Mouse (Mus musculus): ENCODE measurements at regions not wholly inside any gene's neighbourhood (a gene's known extent, or its start where the extent isn't known, plus 50 kb on each side); places are given as distances from the start of the nearest gene placed in this dataset.

DNA sequence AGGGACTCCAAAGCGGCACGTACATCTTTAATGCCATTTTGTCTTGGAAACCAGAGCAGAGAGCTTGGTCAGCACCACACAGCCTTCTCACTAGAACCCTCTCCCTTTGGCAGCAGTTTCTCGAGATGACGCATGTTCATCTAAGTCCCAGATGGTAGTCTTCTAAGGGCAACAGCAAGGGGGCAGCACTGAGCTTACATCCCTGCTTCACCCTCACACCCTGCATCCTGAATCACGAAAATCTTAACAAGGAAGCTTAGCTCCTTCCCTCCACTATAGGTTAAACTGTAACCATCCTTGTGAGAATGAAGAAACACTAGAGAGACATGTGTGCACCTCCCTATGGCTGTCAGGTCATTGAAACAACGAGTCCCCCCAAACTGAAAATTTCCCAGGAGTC lies 538.4 kb downstream of the Plekhb2 start:
- intact Hi-C loops (cut with DNase I) = loop anchor here (5.0 kb wide), 1 partner anchor 459 kb away; no protein-coding TSS in a partner anchor
- peak; percentile 36 for DNase-seq
- Histone ChIP-seq H3K27ac (no peak overlapping the region), H3K4me3 (no peak overlapping the region)
- peak; percentile 59 for TF ChIP-seq CTCF (IDR thresholded peaks at IDR 0.05)

GRCm38 (mm10) chr1:35390371-35390770 lies 540.6 kb downstream of the Plekhb2 start:
- DNase-seq = no peak
- TF ChIP-seq CTCF (IDR thresholded peaks at IDR 0.05) = no peak
- intact Hi-C loops (cut with DNase I) = no loop called here
- H3K4me3 ChIP-seq = no peak overlapping the region
- H3K27ac ChIP-seq = no peak overlapping the region

DNA sequence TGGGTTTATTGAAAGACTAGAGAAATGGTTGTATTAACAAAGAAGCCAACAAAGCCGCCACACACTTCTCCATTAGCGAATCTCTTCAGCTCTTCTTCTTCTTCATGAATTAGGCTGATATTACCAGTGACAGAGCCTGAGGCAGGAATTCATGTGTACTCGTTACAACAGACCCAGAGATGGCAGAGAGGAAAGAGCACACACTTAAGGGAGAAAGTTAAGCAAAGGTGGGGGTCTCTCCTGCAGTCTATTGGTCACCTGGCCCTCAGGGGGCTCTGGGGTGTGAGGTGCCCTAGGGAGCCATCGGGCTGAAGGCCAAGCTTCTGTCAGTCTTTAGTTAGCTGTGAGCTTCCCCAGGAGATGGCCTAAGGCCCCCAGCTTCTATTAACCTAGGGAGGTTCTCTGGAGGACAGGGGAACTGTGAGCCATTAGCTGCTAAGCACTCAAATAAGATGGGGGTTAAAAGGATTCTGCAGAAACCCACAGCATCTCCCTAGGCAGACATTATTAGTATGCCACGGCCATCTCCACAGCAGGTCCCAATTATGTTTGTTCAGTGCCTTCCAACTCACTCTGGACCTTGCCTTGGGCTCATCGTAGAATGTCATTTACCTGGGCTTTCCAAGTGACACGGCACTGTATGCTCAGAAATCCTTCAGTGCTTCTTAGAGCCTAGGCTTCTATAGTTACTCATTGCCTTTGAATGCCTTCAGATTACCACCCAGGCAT lies 541.2 kb downstream of the Plekhb2 start:
- intact Hi-C loops (cut with DNase I) = no loop called here

GRCm38 (mm10) chr1:35393550-35394118 lies 543.9 kb downstream of the Plekhb2 start:
- intact Hi-C loops (cut with DNase I) = no loop called here
- no peak for TF ChIP-seq CTCF (IDR thresholded peaks at IDR 0.05)
- no peak for DNase-seq

More for the DNA sequence above, 541.2 kb downstream of the Plekhb2 start:
- no peak for TF ChIP-seq CTCF (IDR thresholded peaks at IDR 0.05)
- Histone ChIP-seq H3K27ac (no peak overlapping the region), H3K4me3 (no peak overlapping the region)
- DNase-seq = no peak

GRCm38 (mm10) chr1:35400674-35401359 lies 551.0 kb downstream of the Plekhb2 start:
- intact Hi-C loops (cut with DNase I) = no loop called here
- no peak for TF ChIP-seq CTCF (IDR thresholded peaks at IDR 0.05)
- Histone ChIP-seq H3K4me3 (no peak overlapping the region), H3K27ac (no peak overlapping the region)
- no peak for DNase-seq

More at GRCm38 (mm10) chr1:35393550-35394118, 543.9 kb downstream of the Plekhb2 start:
- Histone ChIP-seq H3K4me3 (no peak overlapping the region), H3K27ac (no peak overlapping the region)

DNA sequence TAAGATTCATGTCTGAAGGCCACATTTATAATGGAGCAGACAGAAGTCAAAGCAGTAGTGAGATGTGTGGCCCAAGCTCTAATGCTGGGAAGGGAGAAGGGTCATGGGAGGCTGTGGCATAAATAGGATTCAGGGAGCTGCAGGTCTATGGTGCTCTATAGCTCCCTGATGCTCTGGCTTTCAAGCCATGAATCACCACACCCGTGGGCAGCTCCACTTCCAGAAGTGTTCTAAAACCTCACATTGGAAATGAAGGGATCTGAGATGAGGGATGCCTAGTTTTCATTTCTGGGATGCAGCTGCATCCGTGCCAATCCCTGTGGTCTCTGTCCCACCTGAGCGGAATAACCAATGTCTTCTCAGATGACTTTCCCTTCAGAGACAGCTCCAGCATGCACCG lies 553.2 kb downstream of the Plekhb2 start:
- Histone ChIP-seq H3K4me3 (no peak overlapping the region), H3K27ac (no peak overlapping the region)
- intact Hi-C loops (cut with DNase I) = no loop called here
- no peak for DNase-seq
- TF ChIP-seq CTCF (IDR thresholded peaks at IDR 0.05) = no peak

GRCm38 (mm10) chr1:35405418-35405817 lies 555.6 kb downstream of the Plekhb2 start:
- intact Hi-C loops (cut with DNase I) = no loop called here
- Histone ChIP-seq H3K27ac (no peak overlapping the region), H3K4me3 (no peak overlapping the region)
- no peak for DNase-seq
- no peak for TF ChIP-seq CTCF (IDR thresholded peaks at IDR 0.05)

GRCm38 (mm10) chr1:35415646-35416045 lies 565.9 kb downstream of the Plekhb2 start:
- no peak for TF ChIP-seq CTCF (IDR thresholded peaks at IDR 0.05)
- Histone ChIP-seq H3K27ac (no peak overlapping the region), H3K4me3 (no peak overlapping the region)
- peak; percentile 26 for DNase-seq
- intact Hi-C loops (cut with DNase I) = no loop called here

DNA sequence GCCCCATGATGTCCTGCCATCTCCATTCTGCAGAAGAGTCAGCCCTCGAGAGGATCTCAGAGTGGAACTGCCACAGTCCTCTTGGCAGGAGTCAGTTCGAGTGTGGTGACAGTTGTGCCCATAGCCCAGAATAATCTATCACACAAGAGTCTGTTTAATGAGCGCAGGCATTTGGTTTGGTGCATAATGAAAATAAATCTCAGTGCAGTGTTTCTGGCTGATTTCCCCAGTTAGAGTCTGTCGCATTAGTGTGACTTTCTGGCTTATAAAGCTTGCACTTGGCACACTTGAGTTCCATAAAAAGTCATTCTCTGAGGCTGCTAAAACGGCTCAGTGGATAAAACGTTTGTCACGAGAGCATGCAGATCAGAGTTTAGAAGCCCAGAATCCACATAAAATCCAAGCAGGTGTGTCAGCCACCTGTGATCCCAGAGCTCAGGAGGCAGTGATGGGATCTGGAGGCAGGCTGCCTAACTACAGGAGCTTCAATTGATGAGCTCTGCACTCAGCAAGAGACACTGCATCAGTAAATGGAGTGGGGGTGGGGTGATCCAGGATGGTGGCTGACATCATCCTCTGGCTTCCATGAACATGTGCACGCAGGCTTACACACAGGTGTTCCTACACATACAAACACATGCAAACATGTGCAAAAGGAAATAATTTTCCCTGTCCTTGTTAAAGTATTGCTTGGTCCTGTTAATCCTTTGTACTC lies 578.5 kb downstream of the Plekhb2 start:
- Histone ChIP-seq H3K4me3 (no peak overlapping the region), H3K27ac (no peak overlapping the region)
- DNase-seq = no peak
- no peak for TF ChIP-seq CTCF (IDR thresholded peaks at IDR 0.05)
- intact Hi-C loops (cut with DNase I) = no loop called here

GRCm38 (mm10) chr1:35429471-35429870 lies 579.7 kb downstream of the Plekhb2 start:
- H3K27ac ChIP-seq = no peak overlapping the region
- no peak for TF ChIP-seq CTCF (IDR thresholded peaks at IDR 0.05)
- DNase-seq = no peak
- intact Hi-C loops (cut with DNase I) = no loop called here
- no peak overlapping the region for H3K4me3 ChIP-seq

DNA sequence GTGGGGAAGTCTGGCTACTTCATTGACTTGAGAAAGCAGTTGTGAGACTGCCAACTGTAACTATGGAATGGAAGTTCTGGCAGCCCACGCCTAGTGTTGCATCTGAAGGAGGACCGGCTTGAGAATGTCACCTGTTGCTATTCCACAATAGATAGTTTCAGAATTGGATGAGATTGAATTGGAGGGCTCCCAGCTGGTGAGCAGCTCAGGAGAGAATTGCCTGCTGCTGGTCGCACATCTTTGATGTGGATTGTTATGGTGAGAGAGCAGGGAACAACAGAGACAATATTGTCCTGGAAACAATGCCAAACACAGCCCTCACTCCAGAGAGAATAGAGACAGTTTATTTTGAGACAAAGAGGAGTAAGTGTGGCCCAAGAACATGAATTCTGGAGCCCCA lies 585.9 kb downstream of the Plekhb2 start:
- TF ChIP-seq CTCF (IDR thresholded peaks at IDR 0.05) = no peak
- no peak for DNase-seq

DNA sequence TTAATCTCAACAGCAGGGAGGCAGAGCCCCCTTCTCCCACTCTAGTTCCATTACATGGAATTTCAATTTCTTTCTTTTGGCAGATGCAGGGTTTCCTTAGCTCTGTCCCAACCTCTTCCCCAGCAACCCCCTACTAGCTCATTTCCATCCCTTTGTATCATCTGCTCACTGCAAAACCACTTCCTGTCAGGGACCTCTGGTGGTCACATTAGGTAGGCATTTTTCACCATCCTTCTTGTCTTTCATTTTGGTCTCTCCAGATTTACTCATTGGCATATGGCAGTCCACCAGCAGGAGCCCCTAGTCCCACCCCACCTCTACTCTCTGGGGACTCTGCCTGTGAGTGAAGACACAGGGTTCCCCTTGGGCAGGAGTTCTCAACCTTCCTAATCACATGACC lies 597.6 kb downstream of the Plekhb2 start:
- no peak for DNase-seq
- intact Hi-C loops (cut with DNase I) = no loop called here
- no peak overlapping the region for H3K27ac ChIP-seq
- H3K4me3 ChIP-seq = no peak overlapping the region
- TF ChIP-seq CTCF (IDR thresholded peaks at IDR 0.05) = no peak; the same call in 1 of the 2 replicates

More for the DNA sequence above, 585.9 kb downstream of the Plekhb2 start:
- Histone ChIP-seq H3K27ac (no peak overlapping the region), H3K4me3 (no peak overlapping the region)
- intact Hi-C loops (cut with DNase I) = no loop called here
